Mouse (Mus musculus) Patski (cell line): ENCODE data around the gene Rab11b. TPM values are rescaled to one million over a fixed set of nuclear protein-coding genes. Genes with fewer than 3 reads are reported as not detected.

Experiments
- ATAC-seq: fragments of 100-300 bp; one replicate; pipeline ENCODE4 v1.8.0; 2021
- CTCF ChIA-PET: fragments of 350-600 bp; sonication (Branson Sonifier 250); formaldehyde crosslinking; loops from one replicate; lab custom pipeline; 2022; ENCODE audit warnings: inconsistent platforms; lab: Charles Lee
- POLR2A ChIA-PET: fragments of 350-600 bp; sonication (Branson Sonifier 250); formaldehyde crosslinking; loops from one replicate; lab custom pipeline; 2022; ENCODE audit warnings: antibody characterized with exemption, inconsistent platforms; lab: Charles Lee
- DNase-seq: peaks from one replicate; pipeline ENCODE4 v3.0.0-alpha.2; 2011; ENCODE audit warnings: low read depth, low spot score
- H3K27me3 ChIP-seq: fragments of 371-371 bp; one replicate; pipeline ENCODE4 v1.5.1; 2021
- CTCF ChIP-seq: fragments of 100-300 bp; IDR thresholded peaks from one replicate; pipeline ENCODE4 v1.5.1; 2021
- in situ Hi-C: fragments of 300-500 bp; cut with MboI; formaldehyde crosslinking; loops from 3 replicates; pipeline ENCODE4 v1.11.1; 2018; ENCODE audit warnings: low pct_unique_long_range_greater_than_20kb, mixed read lengths
- polyA plus RNA-seq: library from polyadenylated mRNA; unstranded; gene quantifications from one replicate; pipeline ENCODE4 v1.2.3, GENCODE M21; 2021

The Rab11b gene
- polyA plus RNA-seq, 1 experiment from 2014 or later = 222 TPM

DNA sequence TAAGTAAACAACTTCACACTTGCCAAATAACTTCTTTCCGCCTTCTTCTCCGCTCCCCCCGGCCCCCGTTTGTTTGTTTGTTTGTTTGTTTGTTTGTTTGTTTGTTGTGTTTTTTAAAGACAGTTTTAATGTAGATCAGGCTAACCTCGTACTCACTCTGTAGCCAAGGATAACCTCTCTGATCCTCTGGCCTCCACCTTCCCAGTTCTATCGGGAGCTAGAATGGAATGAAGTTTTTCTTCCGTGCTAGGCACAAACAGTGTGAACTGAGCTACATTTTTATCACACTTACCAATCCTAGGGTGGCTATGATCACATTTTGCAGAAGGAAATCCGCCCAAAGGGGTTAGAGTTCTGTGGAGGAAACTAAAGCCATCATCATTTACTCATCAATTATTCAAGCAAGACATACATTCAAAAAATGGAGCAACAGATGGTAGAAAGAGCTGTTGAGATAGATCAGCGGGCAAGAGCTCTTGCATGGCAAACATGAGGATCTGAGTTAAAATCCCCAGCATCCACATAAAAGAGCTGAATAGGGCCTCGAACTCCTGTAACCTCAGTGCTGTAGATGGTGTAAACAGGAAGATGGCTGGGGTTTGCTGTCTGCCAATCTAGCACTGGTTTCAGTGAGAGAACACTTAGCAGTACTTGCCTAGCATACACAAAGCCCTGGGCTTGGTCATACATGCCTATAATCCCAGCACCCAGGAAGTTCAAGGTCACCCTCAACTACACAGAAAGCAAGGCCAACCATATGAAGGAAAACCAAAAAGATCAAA is 41.2 kb downstream of the Rab11b start:
- H3K27me3 ChIP-seq = no peaks in the 10 kb centered on the region
- no peak for ATAC-seq
- no peak for TF ChIP-seq CTCF
- ChIA-PET POLR2A (interaction anchor here (1.2 kb wide), 1 partner anchor 21 kb away, joined by 3 read pairs; no protein-coding TSS in a partner anchor), CTCF (interaction anchor here (1.2 kb wide), 1 partner anchor 10 kb away, joined by 4 read pairs; no protein-coding TSS in a partner anchor)
- no peak for DNase-seq
- in situ Hi-C loops = no loop called here

DNA sequence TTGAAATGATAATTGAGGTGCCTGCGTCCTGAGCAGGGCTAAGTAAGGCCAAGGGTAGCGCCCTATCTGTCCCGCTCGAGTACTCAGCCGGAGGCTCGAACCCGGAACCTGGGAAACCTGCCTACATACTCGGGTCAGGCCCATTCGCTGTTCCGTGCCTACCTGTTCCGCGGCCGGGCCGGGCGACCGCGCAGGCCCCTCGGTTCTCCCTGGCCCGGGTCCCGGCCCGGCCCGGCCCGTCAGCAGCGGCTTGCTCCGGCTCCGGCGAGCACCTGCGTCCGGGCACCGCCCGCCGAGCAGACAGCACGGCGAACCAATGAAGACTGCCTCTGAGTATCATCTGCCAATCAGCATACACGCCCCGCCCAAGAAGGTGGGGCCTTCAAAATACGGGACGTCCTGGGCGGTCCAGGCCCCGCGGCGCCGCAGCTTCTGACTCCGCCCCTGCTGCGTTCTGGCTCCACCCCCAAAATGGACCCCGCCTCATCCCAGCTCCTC is 41.9 kb downstream of the Rab11b start, which contains the start of gene March2:
Gene March2, minus strand, starts transcription at position 287 of the 498 bp plus-strand sequence.
- in situ Hi-C loops = no loop called here
- ATAC-seq (peak; percentile 99), DNase-seq (peak; percentile 59)
- TF ChIP-seq CTCF = no peak
- ChIA-PET CTCF (interaction anchor here (1.2 kb wide), 1 partner anchor 11 kb away, joined by 4 read pairs; no protein-coding TSS in a partner anchor), POLR2A (interaction anchor here (1.2 kb wide), 1 partner anchor 20 kb away, joined by 3 read pairs; no protein-coding TSS in a partner anchor)
- H3K27me3 ChIP-seq = no peaks in the 10 kb centered on the region

DNA sequence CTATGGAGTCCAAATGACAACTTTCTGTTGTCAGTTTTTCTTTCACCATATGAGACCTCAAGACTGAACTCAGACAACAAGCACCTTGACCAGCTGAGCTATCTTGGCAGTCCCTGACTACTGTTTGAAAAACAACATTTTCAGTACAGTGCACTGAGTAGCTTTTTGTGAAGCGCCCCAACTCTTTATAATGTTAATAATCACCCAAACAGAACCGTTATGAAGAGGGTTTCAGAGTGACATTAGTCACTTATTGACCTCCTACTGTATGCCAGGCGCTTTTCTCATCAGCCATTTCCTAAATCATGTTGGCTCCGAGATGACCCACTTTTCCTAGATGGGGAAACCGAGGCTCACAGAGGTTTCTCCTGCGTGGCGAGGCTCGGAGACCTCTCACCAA is 42.3 kb downstream of the Rab11b start:
- ATAC-seq (peak; percentile 20), DNase-seq (no peak)
- no peaks in the 10 kb centered on the region for H3K27me3 ChIP-seq
- CTCF ChIA-PET = interaction anchor here (0.7 kb wide), 1 partner anchor 73 kb away, joined by 3 read pairs; no protein-coding TSS in a partner anchor
- POLR2A ChIA-PET = no interaction called here
- in situ Hi-C loops = no loop called here
- no peak for TF ChIP-seq CTCF

DNA sequence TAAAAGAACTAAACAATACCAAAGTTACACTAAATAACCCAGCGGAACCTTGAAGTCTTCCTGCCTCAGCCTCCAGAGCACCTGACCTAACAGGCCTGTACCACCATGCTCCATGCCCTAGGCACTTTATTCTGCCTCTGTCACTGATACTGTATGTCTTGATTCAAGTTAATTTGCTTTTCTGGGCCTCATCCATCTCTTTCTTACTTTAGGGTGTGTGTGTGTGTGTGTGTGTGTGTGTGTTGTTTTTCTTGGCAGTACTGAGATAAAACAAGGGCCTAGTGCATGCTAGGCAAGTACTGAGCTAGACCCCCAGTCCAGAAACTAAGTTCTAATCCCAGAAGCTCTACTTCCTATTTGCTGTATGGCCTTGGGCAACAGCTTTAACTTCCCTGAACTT is 43.1 kb downstream of the Rab11b start:
- no peaks in the 10 kb centered on the region for H3K27me3 ChIP-seq
- no peak for DNase-seq
- in situ Hi-C loops = no loop called here
- no peak for TF ChIP-seq CTCF
- ChIA-PET CTCF (interaction anchor here (0.7 to 0.9 kb wide), 2 partner anchors 13 to 74 kb away, joined by 3 to 4 read pairs; no protein-coding TSS in a partner anchor), POLR2A (no interaction called here)
- no peak for ATAC-seq

DNA sequence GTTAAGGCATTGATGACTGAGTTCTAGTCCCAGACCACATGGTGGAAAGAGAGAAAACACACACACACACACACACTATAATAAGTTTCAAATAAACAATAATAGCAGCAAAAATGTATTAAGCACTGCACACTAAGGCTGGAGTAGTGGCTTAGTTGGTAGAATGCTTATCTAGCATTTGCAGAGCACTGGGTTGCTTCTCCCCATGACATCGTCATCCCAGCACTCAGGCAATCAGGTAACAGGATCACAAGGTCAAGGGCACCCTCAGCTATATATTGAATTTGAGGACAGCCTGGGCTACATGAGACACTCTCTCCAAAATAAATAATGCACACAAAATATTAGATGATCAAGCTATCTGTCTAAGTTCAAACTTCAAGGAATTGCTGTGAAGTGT is 45.6 kb downstream of the Rab11b start:
- CTCF ChIA-PET = interaction anchor here (1.4 kb wide), 1 partner anchor 13 kb away, joined by 3 read pairs; no protein-coding TSS in a partner anchor
- ATAC-seq (no peak), DNase-seq (no peak)
- no peak for TF ChIP-seq CTCF
- POLR2A ChIA-PET = no interaction called here
- in situ Hi-C loops = no loop called here
- no peaks in the 10 kb centered on the region for H3K27me3 ChIP-seq

DNA sequence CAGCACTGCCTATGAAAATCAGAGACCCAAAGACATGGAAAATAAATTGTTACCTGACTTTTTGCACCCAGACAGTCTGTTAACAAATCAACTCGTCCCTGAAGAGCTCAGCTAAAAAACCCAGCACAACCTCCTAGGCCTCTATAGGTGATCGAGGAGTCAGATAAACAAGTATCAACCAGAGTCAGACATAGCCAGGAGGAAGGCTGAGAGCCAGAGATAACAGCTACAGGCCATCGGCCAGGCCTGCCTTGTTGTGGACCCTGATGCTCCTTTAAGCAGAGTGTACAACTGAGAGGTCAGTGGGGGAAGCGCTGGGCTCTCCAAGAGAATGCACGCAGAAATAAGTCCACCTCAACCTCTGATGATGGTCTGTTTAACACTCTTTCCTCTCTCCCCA is 47.1 kb downstream of the Rab11b start:
- no peak for TF ChIP-seq CTCF
- in situ Hi-C loops = no loop called here
- POLR2A ChIA-PET = no interaction called here
- ATAC-seq = no peak
- no peak for DNase-seq
- CTCF ChIA-PET = interaction anchor here (1.0 kb wide), 1 partner anchor 14 kb away, joined by 3 read pairs; no protein-coding TSS in a partner anchor
- no peaks in the 10 kb centered on the region for H3K27me3 ChIP-seq

DNA sequence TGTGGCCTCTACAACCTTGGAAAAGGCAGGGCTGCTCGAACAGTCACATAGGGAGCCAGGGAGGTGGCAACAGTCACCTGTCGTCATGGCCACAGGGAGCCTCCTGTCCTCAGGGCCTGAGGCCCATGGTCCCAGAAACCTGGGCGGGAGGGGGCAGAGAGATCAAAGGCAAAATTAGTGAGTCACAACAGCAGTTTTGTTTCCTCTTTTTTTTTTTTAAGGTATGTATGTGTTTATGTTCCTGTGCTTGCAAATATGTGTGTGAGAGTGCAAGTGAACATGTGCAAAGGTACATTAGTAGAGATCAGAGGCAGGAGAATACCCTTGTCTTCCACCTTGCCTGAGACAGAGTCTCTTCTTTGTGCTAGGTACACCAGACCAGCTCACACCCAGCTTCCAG is 50.5 kb downstream of the Rab11b start:
- ChIA-PET POLR2A (no interaction called here), CTCF (no interaction called here)
- no peak for DNase-seq
- no peak for TF ChIP-seq CTCF
- in situ Hi-C loops = no loop called here
- no peaks in the 10 kb centered on the region for H3K27me3 ChIP-seq
- no peak for ATAC-seq

DNA sequence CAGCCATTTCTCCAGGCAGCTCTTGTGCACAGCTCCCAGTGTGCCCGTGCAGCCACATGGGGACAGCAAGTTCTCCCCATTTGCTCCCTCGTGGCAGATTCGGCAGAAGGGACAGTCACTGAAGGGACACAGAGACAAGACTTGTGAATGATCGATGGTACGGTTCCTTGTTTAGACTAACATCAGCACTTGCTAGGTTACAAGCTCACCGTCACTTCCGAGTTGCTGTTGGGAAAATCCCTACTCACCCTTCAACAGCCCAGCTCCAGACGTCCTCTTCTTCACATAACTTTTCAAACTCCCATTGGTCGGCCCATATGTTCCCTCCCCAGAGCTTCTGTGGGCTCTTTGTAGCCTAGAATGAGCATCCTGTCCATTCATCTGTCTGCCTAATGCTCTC is 57.2 kb downstream of the Rab11b start:
- ATAC-seq (no peak), DNase-seq (no peak)
- TF ChIP-seq CTCF = no peak
- ChIA-PET CTCF (no interaction called here), POLR2A (no interaction called here)
- H3K27me3 ChIP-seq = no peaks in the 10 kb centered on the region
- in situ Hi-C loops = no loop called here

DNA sequence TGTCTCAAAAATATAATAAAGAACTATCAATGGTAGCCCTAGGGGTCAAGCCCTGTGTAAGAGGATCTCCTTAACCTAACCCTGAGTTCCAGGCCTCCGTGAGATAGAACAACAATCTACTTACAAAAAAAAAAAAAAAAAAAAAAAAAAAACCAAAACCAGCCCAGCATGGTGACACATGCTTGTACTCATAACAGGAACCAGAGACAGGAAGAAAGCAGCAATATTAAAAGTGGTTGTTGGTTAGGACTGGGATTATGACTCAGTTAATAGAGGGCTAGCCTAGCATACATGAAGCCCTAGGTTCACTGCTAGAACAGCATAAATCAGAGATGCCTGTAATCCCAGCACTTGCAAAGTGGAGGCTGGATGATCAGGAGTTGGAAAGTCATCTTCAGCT is 58.2 kb downstream of the Rab11b start:
- CTCF ChIA-PET = interaction anchor here (0.8 kb wide), 1 partner anchor 13 kb away, joined by 3 read pairs; no protein-coding TSS in a partner anchor
- in situ Hi-C loops = no loop called here
- DNase-seq (no peak), ATAC-seq (no peak)
- TF ChIP-seq CTCF = no peak
- POLR2A ChIA-PET = interaction anchor here (0.6 to 0.7 kb wide), 3 partner anchors 14 to 219 kb away, joined by 3 to 4 read pairs (median 3); no protein-coding TSS in a partner anchor
- H3K27me3 ChIP-seq = no peaks in the 10 kb centered on the region

DNA sequence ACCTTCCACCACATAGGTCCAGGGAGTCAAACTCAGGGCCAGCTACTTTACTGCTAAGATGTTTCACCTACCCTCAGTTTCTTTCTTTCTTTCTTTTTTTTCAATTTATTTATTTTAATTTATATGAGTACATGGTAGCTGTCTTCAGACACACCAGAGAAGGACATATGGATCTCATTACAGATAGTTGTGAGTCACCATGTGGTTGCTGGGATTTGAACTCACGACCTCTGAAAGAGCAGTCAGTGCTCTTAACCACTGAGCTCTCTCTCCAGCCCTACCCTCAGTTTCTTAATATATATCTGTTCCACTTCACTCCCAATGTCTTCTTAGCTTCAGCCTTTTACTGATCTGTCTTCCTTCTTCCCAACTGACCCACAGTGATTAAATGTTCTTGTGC is 64.9 kb downstream of the Rab11b start:
- ChIA-PET POLR2A (no interaction called here), CTCF (interaction anchor here (1.2 to 1.3 kb wide), 2 partner anchors 10 to 13 kb away, joined by 3 read pairs; no protein-coding TSS in a partner anchor)
- no peak for TF ChIP-seq CTCF
- ATAC-seq (no peak), DNase-seq (no peak)
- in situ Hi-C loops = no loop called here
- no peaks in the 10 kb centered on the region for H3K27me3 ChIP-seq

Other genes with a start within 250 kb of the Rab11b start
- gene Adamts10, start 236.3 kb downstream of the Rab11b start, polyA plus RNA-seq = 15.4 TPM
- not detected for gene Myo1f, start 204.8 kb downstream of the Rab11b start, polyA plus RNA-seq
- gene Zfp414, start 131.4 kb downstream of the Rab11b start, polyA plus RNA-seq = 33.0 TPM
- gene Pram1, start 122.5 kb downstream of the Rab11b start, polyA plus RNA-seq = 0.56 TPM
- 248 TPM for gene Hnrnpm, start 73.7 kb downstream of the Rab11b start, polyA plus RNA-seq
- 77.2 TPM for gene March2, start 41.9 kb downstream of the Rab11b start, polyA plus RNA-seq
- 1.8 TPM for gene Angptl4, start 21.3 kb upstream of the Rab11b start, polyA plus RNA-seq
- 4.1 TPM for gene Kank3, start 50.0 kb upstream of the Rab11b start, polyA plus RNA-seq
- gene Rps28, start 64.0 kb upstream of the Rab11b start, polyA plus RNA-seq = 1,207 TPM
- 361 TPM for gene Ndufa7, start 64.0 kb upstream of the Rab11b start, polyA plus RNA-seq
- gene Cd320, start 82.6 kb upstream of the Rab11b start, polyA plus RNA-seq = 43.1 TPM
- not detected for gene Gm7029, start 113.3 kb upstream of the Rab11b start, polyA plus RNA-seq
- gene Kifc1, start 130.1 kb upstream of the Rab11b start, polyA plus RNA-seq = 54.0 TPM
- not detected for gene Platr17, start 144.6 kb upstream of the Rab11b start, polyA plus RNA-seq
- 37.4 TPM for gene Daxx, start 148.9 kb upstream of the Rab11b start, polyA plus RNA-seq
- 155 TPM for gene Tapbp, start 155.4 kb upstream of the Rab11b start, polyA plus RNA-seq
- 30.7 TPM for gene Zbtb22, start 155.4 kb upstream of the Rab11b start, polyA plus RNA-seq
- gene Rgl2, start 169.0 kb upstream of the Rab11b start, polyA plus RNA-seq = 59.6 TPM
- gene Pfdn6, start 179.8 kb upstream of the Rab11b start, polyA plus RNA-seq = 115 TPM
- 35.8 TPM for gene Wdr46, start 180.1 kb upstream of the Rab11b start, polyA plus RNA-seq
- gene B3galt4, start 191.0 kb upstream of the Rab11b start, polyA plus RNA-seq = 2.8 TPM
- 56.9 TPM for gene Vps52, start 195.3 kb upstream of the Rab11b start, polyA plus RNA-seq
- 1,854 TPM for gene Rps18, start 195.5 kb upstream of the Rab11b start, polyA plus RNA-seq
- gene H2-K1, start 239.8 kb upstream of the Rab11b start, polyA plus RNA-seq = 79.5 TPM